Mouse (Mus musculus) stomach, embryonic 14.5 days (tissue): Measurements from ENCODE around the gene Mrpl14. TPM values are rescaled to one million over a fixed set of nuclear protein-coding genes. Genes with fewer than 3 reads are reported as not detected.
A peak's percentile ranks its signal among the peaks of the same experiment; 100 is the strongest.

ENCODE experiments used
- ATAC-seq: fragments of 200-750 bp; cut with Nextera tagmentation; 2 replicates; pipeline ENCODE4 v1.8.0; 2017; ENCODE audit warnings: low read depth, moderate TSS enrichment; ENCODE audit not compliant: insufficient number of reproducible peaks, insufficient read depth, low FRiP score
- H3K27ac ChIP-seq: fragments of 300-500 bp; sonication (generic); 2 replicates; pipeline ENCODE4 v1.5.1; 2014; ENCODE audit warnings: mild to moderate bottlenecking, low read length, moderate library complexity, mixed read lengths
- H3K27me3 ChIP-seq: fragments of 300-500 bp; sonication (generic); 2 replicates; pipeline ENCODE4 v1.6.1; 2014; ENCODE audit warnings: low read length, control low read depth, mixed read lengths; ENCODE audit not compliant: control insufficient read depth, insufficient read depth
- H3K36me3 ChIP-seq: fragments of 300-500 bp; sonication (generic); 2 replicates; pipeline ENCODE4 v1.6.1; 2014; ENCODE audit warnings: mild to moderate bottlenecking, control low read depth, low read length, moderate library complexity, mixed read lengths; ENCODE audit not compliant: control insufficient read depth, insufficient read depth
- H3K4me1 ChIP-seq: fragments of 300-500 bp; sonication (generic); 2 replicates; pipeline ENCODE4 v1.6.1; 2014; ENCODE audit warnings: low read length, control low read depth, mixed read lengths; ENCODE audit not compliant: control insufficient read depth, insufficient read depth
- H3K4me2 ChIP-seq: fragments of 300-500 bp; sonication (generic); replicated peaks from 2 replicates; pipeline ENCODE4 v1.6.1; 2014; ENCODE audit warnings: low read depth, low read length, control low read depth
- H3K4me3 ChIP-seq: fragments of 300-500 bp; sonication (generic); 2 replicates; pipeline ENCODE4 v1.5.1; 2014; ENCODE audit warnings: low read depth, low read length, control low read depth
- H3K9ac ChIP-seq: fragments of 300-500 bp; sonication (generic); replicated peaks from 2 replicates; pipeline ENCODE4 v1.6.1; 2014; ENCODE audit warnings: low read depth, mild to moderate bottlenecking, control low read depth, low read length, moderate library complexity, mixed read lengths
- H3K9me3 ChIP-seq: fragments of 300-500 bp; sonication (generic); 2 replicates; pipeline ENCODE4 v1.6.1; 2016; ENCODE audit warnings: low read depth, low read length, control low read depth; ENCODE audit not compliant: control insufficient read depth
- WGBS: fragments of 180-500 bp; shearing (Covaris S2); extraction: QIAGEN DNeasy Blood & Tissue Kit; methylation state at CpG from one replicate; pipeline ENCODE4 v1.1.7; 2014; 5-methylcytosine and 5-hydroxymethylcytosine counted together
- polyA plus RNA-seq: library from polyadenylated mRNA; unstranded; fragments of >200 nt; fragmentation: Nextera tagmentation; extraction: Ambion mirVana; gene quantifications from 2 replicates; pipeline ENCODE4 v1.2.1, GENCODE M21; 2014

Mrpl14 gene
- polyA plus RNA-seq, 1 experiment from 2014 or later: 171 TPM

DNA sequence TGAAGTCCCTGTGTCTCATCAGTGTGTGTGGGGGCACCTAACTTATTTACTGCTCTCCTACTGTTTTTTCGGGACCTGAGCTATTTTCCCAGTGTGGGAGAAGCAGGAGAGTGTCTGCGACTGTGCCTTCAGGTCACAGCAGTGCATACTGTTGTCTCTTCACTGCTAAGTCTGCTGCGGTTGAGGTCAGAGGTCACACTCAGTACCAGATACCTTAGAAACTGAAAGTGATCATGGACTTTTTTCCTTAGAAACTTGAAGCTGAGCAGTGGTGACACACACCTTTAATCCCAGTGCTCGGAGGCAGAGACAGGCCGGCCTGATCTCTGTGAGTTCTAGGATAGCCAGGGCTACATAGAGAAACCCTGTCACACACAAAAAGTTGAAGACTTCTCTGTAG lies 6.0 kb downstream of the Mrpl14 start:
- peaks cover 23% of the 10 kb centered on the region for H3K4me1 ChIP-seq
- H3K9me3 ChIP-seq: no peaks in the 10 kb centered on the region
- no peaks in the 10 kb centered on the region for H3K27me3 ChIP-seq
- no peaks in the 10 kb centered on the region; the same call in 1 of the 2 replicates for H3K36me3 ChIP-seq
- no peak overlapping the region for H3K4me2 ChIP-seq
- no peak overlapping the region for H3K27ac ChIP-seq
- H3K4me3 ChIP-seq: no peak overlapping the region
- no peak overlapping the region for H3K9ac ChIP-seq
- WGBS: 76% methylated on average over 5 of the region's 5 CpGs
- no peak for ATAC-seq

DNA sequence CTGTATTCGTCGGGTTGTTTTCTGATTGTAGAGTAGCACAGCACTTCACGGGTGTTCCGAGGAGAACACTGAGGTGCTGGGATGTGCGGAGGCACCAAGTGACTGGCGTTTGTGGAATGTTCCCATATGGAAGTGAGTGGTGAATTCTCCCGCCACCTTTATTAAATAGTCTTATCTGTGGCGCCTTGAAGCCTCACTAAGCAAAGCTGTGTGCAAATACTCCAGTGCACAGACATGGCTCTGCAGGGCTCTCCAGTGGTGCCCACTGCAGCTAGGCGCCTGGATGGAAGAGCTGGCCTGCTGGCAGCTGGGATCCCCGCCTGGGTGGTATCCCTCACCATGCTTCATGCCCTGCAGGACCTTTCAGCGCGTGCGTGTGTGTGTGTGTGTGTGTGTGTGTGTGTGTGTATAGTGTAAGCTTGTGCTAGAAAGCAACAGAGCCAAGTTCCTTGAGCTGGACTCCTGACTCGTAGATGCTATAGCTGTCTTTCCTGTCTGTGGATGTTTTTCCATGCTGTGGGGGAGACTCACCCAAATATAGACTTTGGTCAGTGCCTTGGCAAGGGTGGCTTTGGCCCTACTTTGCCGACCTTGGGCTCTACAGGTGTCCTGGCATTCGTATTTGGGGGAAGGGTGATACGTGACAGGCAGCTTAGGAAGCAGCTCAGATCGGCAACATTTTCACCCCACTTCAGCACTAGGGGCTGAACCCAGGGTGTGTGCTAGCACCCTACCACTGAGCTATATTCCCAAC lies 7.9 kb downstream of the Mrpl14 start:
- no peak overlapping the region for H3K4me3 ChIP-seq
- 66% methylated on average over 18 of the region's 18 CpGs for WGBS
- ATAC-seq: no peak
- H3K36me3 ChIP-seq: peaks cover 3% of the 10 kb centered on the region; the same call in 1 of the 2 replicates
- H3K9ac ChIP-seq: no peak overlapping the region
- H3K9me3 ChIP-seq: no peaks in the 10 kb centered on the region
- H3K27ac ChIP-seq: 0 out of 2 replicates have a peak overlapping the region, but pooled peaks have one; percentile 3
- no peak overlapping the region for H3K4me2 ChIP-seq
- peaks cover 17% of the 10 kb centered on the region; the same call in 1 of the 2 replicates for H3K4me1 ChIP-seq
- no peaks in the 10 kb centered on the region for H3K27me3 ChIP-seq

DNA sequence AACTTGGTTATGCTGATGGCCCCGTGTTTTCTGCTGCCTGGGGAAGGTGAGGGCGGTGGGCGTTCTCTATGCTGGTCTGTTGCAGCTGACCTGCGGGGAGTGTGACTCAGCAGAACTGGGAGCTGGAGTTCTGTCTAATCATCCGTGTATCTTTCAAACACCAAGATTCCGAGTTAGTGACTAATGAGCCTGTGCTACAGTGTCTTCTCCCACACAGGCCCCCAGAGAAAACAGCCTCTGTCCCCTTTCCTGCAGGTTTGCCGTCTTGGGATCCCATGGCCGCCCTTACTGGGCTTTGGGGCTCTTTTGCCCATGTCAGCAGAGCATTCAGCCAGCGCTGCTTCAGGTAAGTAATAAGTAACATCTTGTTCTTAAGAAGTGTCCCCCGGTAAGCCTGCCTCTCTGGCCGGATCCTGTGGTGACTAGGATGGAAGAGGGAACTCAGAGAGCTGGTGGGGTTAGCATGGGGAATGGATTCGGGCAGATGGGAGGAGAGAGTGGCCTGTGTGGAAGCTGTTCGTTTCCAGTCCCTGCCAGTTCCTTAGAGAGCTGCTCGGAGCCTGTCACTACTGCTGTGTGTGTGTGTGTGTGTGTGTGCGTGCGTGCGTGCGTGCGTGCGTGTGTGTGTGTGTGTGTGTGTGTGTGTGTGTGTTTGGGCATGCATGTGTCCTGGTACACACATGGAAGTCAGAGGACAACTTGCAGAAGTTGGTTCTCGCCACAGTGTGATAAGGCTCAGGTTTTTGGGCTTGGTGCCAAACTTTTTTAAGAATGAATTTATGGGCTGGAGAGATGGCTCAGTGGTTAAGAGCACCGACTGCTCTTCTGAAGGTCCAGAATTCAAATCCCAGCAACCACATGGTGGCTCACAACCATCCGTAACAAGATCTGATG lies 9.4 kb downstream of the Mrpl14 start:
- no peak overlapping the region for H3K9ac ChIP-seq
- peaks cover 3% of the 10 kb centered on the region; the same call in 1 of the 2 replicates for H3K36me3 ChIP-seq
- 68% methylated on average over 23 of the region's 23 CpGs for WGBS
- no peaks in the 10 kb centered on the region for H3K9me3 ChIP-seq
- no peak for ATAC-seq
- H3K4me2 ChIP-seq: no peak overlapping the region
- H3K4me3 ChIP-seq: no peak overlapping the region
- no peaks in the 10 kb centered on the region for H3K27me3 ChIP-seq
- peaks cover 17% of the 10 kb centered on the region; the same call in 1 of the 2 replicates for H3K4me1 ChIP-seq
- no peak overlapping the region for H3K27ac ChIP-seq

DNA sequence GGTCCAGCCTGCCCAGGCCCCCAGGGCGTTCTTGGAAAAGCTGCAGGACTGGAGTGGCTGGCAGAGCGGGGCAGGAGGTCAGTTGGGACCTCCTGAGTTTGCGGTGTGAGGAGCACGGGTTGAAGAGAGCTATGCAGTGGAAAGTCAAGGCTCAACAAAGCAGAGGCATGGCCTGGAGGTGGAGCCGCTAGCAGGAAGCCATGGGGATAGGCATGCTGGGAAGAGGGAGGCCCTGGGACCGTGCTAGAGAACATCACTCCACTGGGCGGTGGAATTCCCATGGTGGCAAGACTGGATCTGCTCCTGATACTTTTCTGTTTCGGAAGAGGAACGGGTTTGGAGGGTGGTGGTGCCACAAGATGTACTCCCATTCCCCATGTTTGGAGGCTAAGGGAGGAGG lies 10.9 kb downstream of the Mrpl14 start:
- Histone ChIP-seq H3K9me3 (no peaks in the 10 kb centered on the region), H3K4me1 (peaks cover 21% of the 10 kb centered on the region; the same call in 1 of the 2 replicates), H3K27me3 (no peaks in the 10 kb centered on the region), H3K4me3 (no peak overlapping the region), H3K4me2 (no peak overlapping the region), H3K27ac (no peak overlapping the region), H3K9ac (no peak overlapping the region), H3K36me3 (peaks cover 3% of the 10 kb centered on the region; the same call in 1 of the 2 replicates)
- ATAC-seq: no peak
- WGBS: 88% methylated on average over 9 of the region's 9 CpGs

DNA sequence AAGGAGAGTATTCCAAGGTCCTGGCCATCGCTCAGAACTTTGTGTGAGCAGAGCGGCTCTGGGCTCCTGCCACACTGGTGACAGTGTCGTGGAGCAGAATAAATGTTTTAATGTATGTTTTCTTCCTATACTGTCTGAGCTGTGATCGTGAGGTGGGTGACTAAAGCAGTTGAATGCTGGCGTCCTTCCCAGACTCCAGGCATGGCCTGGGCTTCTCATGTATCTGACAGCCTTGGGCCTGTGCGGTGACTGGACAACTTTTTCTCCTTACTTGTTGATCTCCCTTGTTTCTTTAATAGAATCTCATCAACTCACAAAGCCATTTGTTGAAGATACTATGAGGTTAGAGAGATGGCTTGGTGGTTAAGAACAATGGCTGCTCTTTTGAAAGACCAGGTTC lies 12.2 kb downstream of the Mrpl14 start:
- H3K9me3 ChIP-seq: no peaks in the 10 kb centered on the region
- H3K4me1 ChIP-seq: peaks cover 21% of the 10 kb centered on the region; the same call in 1 of the 2 replicates
- no peak overlapping the region for H3K9ac ChIP-seq
- H3K4me3 ChIP-seq: no peak overlapping the region
- peaks cover 3% of the 10 kb centered on the region; the same call in 1 of the 2 replicates for H3K36me3 ChIP-seq
- H3K4me2 ChIP-seq: no peak overlapping the region
- ATAC-seq: no peak
- no peak overlapping the region for H3K27ac ChIP-seq
- WGBS: 81% methylated on average over 6 of the region's 6 CpGs
- H3K27me3 ChIP-seq: no peaks in the 10 kb centered on the region

DNA sequence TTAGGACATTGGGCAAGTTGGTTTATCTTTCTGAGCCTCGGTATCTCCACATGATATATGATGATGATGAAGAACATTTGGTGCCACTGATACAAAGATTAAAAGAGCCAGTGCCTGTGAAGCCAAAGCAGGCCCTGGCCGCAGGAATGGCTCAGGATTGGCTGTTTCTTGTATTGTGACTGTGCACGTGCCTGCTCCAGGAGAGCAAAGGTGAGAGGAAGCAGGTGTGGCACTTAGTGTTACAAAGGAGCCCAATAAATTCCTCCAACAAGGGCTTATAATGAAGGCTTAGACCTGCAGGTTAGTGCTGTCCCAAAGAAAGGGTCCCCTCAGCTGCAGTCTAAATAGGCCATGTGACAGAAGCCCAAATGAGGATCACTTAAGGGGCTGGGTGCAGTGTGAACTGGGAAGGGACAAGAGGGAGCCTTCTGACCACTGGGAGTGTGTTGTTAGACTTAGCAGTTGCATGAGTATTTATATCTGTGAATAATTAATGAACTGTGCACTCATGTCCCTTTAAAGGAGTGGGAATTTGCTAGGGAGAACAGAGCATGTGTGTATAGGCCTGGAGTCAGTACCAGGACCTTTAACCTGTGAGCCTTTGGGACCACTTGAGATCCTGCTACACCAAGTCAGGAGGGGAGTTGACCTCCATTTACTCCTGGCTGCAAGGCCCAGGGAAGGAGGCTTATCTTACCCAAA lies 13.1 kb downstream of the Mrpl14 start:
- Histone ChIP-seq H3K27ac (no peak overlapping the region), H3K4me1 (peaks cover 20% of the 10 kb centered on the region; the same call in 1 of the 2 replicates), H3K36me3 (peaks cover 3% of the 10 kb centered on the region; the same call in 1 of the 2 replicates), H3K27me3 (no peaks in the 10 kb centered on the region), H3K4me2 (no peak overlapping the region), H3K9me3 (no peaks in the 10 kb centered on the region), H3K4me3 (no peak overlapping the region), H3K9ac (no peak overlapping the region)
- WGBS: 78% methylated on average over 3 of the region's 3 CpGs
- no peak for ATAC-seq

DNA sequence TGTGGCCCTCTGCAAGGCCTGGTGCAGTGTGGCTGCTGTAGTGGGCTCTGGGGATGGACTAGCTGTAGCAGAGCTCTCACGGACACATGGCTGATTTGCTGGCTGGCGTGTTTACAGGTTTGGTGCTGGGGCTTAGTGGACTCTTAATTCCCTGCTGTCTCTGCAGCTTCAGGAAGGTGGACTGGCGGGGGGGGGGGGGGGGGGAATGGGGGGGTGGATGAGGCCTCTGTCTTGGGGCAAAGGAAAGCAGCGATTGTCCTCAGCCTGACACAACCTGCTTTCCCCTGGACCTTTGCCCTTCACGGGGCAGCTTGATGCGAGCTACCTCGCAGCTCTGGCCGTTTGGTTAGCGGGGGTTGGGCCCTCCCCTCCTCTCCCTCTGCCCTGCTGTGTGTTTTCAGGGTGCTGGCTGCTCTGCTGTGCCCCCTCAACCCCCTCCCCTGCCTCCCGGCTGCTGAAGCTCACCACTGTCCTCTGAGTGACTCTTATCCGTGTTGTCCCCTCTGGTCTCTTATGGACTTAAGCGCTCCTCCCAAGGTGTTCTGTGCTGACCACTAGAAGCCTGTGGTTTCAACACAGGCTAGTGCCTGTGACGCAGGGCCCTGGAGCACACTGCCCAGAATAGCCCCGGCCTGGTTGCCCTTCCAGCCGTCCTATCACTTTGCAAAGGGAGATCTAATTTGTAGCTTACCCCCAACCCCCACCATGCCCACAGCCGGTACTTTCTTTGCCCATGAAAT lies 14.5 kb downstream of the Mrpl14 start:
- no peak overlapping the region for H3K4me2 ChIP-seq
- no peak for ATAC-seq
- WGBS: 52% methylated on average over 9 of the region's 16 CpGs

More for the DNA sequence above, 14.5 kb downstream of the Mrpl14 start:
- Histone ChIP-seq H3K4me3 (no peak overlapping the region), H3K27ac (no peak overlapping the region), H3K9ac (no peak overlapping the region), H3K9me3 (no peaks in the 10 kb centered on the region), H3K4me1 (0 out of 2 replicates have a peak, but pooled peaks cover 11% of the 10 kb centered on the region), H3K27me3 (no peaks in the 10 kb centered on the region), H3K36me3 (peaks cover 3% of the 10 kb centered on the region; the same call in 1 of the 2 replicates)
